Mouse (Mus musculus): ENCODE data around the gene Dut.

DNA sequence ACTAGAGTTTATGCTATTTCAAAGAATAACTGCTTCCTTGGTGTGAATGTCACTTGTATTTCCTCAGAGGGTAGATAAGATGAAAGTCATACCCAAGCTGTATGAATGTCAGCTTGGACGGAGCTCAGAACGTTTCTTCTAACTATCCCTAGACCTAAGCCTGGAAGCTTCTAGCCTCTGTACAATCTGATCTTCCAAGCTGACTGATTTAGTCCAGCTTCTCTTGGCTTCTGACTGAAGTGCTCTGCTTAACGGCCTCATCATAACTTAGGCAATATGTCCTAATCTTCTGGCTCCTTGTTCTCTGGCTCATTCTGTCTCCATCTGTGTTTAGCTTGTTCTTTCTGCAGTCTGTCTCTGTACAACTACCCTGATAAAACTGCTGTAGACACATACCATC, 7.6 kb downstream of the Dut start:
- TF ChIP-seq GATA1 (IDR thresholded peaks at IDR 0.05; ENCODE audit: low read length) (no peak), TAL1 (IDR thresholded peaks at IDR 0.05; ENCODE audit: low read length) (no peak)
